ENCODE assay signal across 7 mouse cellular contexts in genomic region chr9:43972290-43972689, GRCm38 (mm10).
DNase-seq lines count a peak whose midpoint lies in the region; ATAC-seq lines count a peak whose summit lies in the region.

No protein-coding gene starts in this region.

- H3K9me3 ChIP-seq in midbrain, embryonic 10.5 days (replicated peaks): no peaks in the 10 kb centered on the region
- H3K9me3 ChIP-seq in midbrain, embryonic 16.5 days (replicated peaks; ENCODE audit: control insufficient read depth, low read length, poor library complexity, severe bottlenecking): no peaks in the 10 kb centered on the region

- H3K4me3 ChIP-seq in midbrain, embryonic 10.5 days: no peak overlapping the region
- no peak overlapping the region for H3K4me3 ChIP-seq in midbrain, embryonic 16.5 days (ENCODE audit: low read depth, low read length)

- no peak overlapping the region for H3K27ac ChIP-seq in midbrain, embryonic 10.5 days (replicated peaks)
- no peak overlapping the region for H3K27ac ChIP-seq in midbrain, embryonic 16.5 days (ENCODE audit: low read length)

- no peaks in the 10 kb centered on the region for H3K27me3 ChIP-seq in midbrain, embryonic 10.5 days (ENCODE audit: low read depth, poor library complexity, severe bottlenecking)
- no peaks in the 10 kb centered on the region for H3K27me3 ChIP-seq in midbrain, embryonic 16.5 days (ENCODE audit: control insufficient read depth, insufficient read depth, low read depth, low read length)

- peak; percentile 67 for DNase-seq in midbrain, embryonic 10.5 days (ENCODE audit: low spot score)
- peak; percentile 66 for DNase-seq in ZHBTc4 (ENCODE audit: low read depth, low spot score)
- DNase-seq in cerebellum, postnatal 25 days: peak; percentile 83 to 85
- DNase-seq in left cerebral cortex, postnatal 36 days (ENCODE audit: low spot score in 2 of 2): peak; percentile 38 to 67
- DNase-seq in right cerebral cortex, adult 2 months (ENCODE audit: low spot score in 2 of 2): peak; percentile 86 to 87

- intact Hi-C loops in left cerebral cortex, postnatal 36 days (cut with DNase I): loop anchor here (2.0 to 5.0 kb wide), 3 partner anchors 50 to 633 kb away; no protein-coding TSS in a partner anchor

- no peak overlapping the region for H3K4me2 ChIP-seq in midbrain, embryonic 16.5 days (ENCODE audit: low read length)

- H3K4me1 ChIP-seq in midbrain, embryonic 10.5 days: peaks cover 21% of the 10 kb centered on the region
- peaks cover 20% of the 10 kb centered on the region for H3K4me1 ChIP-seq in midbrain, embryonic 16.5 days (ENCODE audit: control insufficient read depth, insufficient read depth, low read length)

- H3K9ac ChIP-seq in midbrain, embryonic 16.5 days (ENCODE audit: low read depth, low read length): no peak overlapping the region

- H3K36me3 ChIP-seq in midbrain, embryonic 10.5 days: no peaks in the 10 kb centered on the region
- H3K36me3 ChIP-seq in midbrain, embryonic 16.5 days (ENCODE audit: control insufficient read depth, insufficient read depth, low read length): no peaks in the 10 kb centered on the region

- 11% methylated on average over 3 of the region's 3 CpGs for WGBS in midbrain, embryonic 10.5 days
- 12% methylated on average over 3 of the region's 3 CpGs for WGBS in midbrain, embryonic 16.5 days

- ATAC-seq in midbrain, embryonic 16.5 days: no peak; the same call in 1 of the 2 replicates
- peak; percentile 52 to 61; a peak in 2 of 4 replicates for ATAC-seq in hematopoietic stem cell, adult 5-6 weeks (replicated peaks in 1 of 2; ENCODE audit: insufficient read depth in 1 of 2, low FRiP score in 2 of 2, low TSS enrichment in 1 of 2, low read depth in 1 of 2, poor library complexity in 2 of 2, severe bottlenecking in 2 of 2)
